Mouse (Mus musculus) left cerebral cortex, adult 18-20 months (tissue): ENCODE data around the gene Synpo2l. TPM values are rescaled to one million over a fixed set of nuclear protein-coding genes. Genes with fewer than 3 reads are reported as not detected.

ENCODE experiments used
- DNase-seq, 2 experiments: peaks; one replicate each; pipeline ENCODE4 v3.0.0; 2021 to 2022; ENCODE audit warnings: low spot score in 2 of 2, mixed read lengths in 1 of 2
- total RNA-seq, 2 experiments: library from RNA; stranded (reverse); gene quantifications; 2 replicates each; pipeline ENCODE4 v1.2.3; 2021

Gene Synpo2l
- total RNA-seq, 2 experiments from 2014 or later = 0.21 to 0.28 TPM

DNA sequence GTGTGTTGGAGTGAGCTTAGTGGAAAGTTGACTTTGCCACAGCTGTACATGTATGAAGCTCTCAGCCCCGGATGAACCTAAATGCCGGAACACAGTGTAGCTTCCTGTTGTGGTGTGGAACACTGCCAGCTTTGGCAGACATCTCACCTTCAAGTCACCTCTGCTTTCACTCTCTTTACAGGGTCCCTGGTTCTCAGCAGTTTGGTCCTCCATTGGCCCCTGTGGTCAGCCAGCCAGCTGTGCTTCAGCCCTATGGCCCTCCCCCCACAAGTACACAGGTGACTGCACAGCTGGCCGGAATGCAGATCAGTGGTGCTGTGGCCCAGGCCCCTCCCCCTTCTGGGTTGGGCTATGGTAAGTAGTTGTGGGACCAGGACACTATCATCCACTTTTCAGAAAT lies 14.3 kb upstream of the Synpo2l start:
- DNase-seq = no peak

DNA sequence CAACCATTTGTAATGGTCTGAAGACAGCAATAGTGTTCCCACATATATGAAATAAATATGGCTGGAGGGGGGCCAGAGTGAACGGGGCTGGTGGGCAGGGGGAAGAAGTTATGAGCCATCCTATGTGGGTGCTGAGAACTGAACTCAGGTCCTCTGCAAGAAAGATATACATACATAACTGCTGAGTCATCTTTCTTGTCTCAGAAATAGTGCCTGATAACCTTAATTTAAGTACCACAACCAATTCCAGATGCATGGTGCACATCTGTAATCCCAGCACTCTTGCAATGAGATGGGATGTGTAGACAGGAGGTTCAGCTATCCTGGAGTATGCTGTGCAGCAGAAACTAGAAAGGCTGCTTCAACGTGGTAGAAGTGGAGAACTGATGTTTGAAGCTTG lies 13.6 kb upstream of the Synpo2l start:
- no peak for DNase-seq

DNA sequence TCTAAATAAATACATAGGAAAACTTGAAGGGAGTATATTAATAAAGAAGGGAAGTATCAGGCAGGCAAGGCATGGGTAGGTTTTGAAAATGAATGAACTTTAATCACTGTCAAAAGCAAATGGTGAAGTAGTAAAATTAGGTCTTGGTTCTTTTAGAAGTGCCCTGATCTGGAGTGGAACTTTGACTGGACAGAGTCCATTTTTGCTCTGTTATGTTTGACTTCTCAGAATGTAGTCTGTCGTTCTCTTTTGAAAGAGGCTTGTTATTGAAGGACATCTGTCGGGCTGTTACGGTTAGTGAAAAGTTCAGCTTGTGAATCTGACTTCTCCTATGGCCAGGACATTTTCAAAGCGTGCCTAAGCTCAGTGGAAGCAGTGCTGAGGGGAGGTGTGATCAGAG lies 9.8 kb upstream of the Synpo2l start:
- no peak for DNase-seq

DNA sequence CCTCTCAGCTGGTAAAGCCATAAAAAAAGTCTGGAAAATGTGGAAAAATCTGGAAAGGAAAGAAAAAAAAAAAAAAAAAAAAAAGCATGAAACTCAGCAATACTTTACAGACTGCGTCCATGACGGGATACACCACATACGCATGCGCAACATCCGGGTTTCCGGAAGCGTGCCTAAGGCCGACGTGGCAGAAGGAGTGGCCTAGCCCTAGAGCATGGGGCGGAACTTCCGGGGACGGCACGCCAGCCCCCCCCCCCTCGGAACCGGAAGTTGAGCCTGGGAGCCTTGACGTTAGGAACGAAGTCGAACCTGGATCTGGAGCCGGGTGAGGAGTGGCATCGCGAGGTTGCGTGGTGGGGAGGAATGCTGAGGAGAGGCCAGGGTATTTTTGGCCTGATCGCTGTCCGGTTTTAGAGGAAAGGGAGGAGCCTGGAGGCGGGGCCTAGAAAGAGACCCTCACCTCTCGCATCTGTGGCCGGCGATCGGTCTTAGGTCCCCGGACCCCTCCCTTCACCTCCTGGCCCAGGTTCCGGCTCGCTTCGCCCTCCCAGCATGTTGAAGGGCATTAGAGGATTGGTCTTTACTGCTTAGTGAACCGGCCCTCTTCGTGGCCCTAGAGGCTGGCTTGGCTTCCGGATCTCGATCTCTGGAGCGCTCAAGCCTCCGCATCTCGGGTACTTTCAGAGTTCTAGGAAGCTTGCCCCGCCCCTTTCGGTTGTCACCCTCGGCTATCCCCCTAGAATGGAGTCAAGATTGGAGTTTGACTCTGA lies 6.1 kb upstream of the Synpo2l start, which contains the start of gene Sec24c:
Sec24c (plus strand) TSS at position 245 of the 770 bp plus-strand sequence.
- peak; percentile 97 to 99 for DNase-seq

DNA sequence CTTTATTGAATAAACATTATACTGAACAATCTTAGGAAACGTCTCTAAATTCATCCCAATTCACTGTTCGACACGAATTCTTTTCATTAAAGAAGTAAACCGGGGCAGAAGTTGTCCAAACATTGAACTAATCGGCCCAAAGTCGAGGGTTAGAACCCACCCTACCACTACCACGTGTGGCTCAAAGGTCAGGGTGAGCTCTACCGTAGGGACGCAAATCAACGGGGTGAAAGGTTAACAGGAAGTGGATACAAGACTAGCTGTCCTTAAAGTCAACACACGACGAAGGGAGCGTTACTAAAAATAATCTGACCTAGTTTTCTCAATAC lies 5.5 kb upstream of the Synpo2l start:
- peak; percentile 39 to 42 for DNase-seq

DNA sequence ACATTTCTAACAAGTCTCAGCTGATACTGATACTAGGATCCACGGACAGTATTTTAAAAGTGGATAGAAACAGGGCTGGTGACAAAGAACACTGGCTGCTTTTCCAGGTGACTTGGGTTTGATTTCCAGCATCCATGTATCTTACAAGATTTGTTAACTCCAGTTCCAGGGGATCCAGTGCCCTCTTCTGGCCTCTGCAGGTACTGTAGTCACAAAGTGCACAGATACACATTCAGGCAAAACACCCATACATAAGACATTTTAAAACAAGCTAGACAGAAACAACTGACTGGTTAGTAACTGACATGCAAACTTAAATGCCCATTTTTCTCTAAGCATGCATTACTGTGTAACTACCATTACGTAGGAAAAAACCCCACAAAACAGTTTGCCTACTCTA lies 4.8 kb upstream of the Synpo2l start:
- no peak for DNase-seq

DNA sequence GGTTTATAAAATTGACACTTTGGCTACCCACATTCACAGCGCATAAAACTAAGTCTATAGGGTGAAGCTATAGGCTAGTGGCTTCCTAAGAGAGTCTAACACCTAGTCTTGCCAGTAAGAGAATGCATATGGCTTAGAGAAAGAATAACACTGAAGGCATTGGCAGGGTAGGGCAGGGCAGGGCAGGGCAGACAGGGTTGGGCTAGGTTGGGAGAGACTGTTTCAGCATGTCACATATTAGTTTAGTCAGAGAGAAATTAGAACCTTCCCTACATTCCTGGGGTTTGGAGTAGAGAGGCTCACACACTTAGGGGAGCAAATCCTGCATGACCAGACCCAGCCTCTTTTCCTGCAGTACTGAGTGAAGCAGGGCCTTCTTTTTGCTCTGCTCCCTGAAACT lies 685 bp downstream of the Synpo2l start:
- no peak for DNase-seq

DNA sequence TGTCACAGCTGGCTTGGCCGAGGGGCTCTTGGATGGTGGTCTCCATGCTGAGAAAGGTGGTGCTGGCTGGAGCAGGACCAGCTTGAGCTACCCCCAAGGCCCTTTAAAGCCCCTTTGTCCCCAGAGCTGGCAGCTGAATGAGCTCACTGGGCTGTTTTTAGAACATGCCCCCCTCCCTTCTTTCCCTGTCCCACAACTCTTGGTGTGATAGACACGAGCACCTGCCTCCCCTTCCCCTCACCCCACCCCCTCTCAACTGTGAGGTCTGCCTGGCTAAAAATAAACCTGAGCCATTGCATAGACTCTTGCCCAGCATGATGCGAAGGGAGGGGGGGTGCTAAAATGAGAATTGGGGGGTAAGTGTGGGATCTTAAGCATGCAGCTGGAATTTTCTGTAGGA lies 3.7 kb downstream of the Synpo2l start:
- no peak for DNase-seq

DNA sequence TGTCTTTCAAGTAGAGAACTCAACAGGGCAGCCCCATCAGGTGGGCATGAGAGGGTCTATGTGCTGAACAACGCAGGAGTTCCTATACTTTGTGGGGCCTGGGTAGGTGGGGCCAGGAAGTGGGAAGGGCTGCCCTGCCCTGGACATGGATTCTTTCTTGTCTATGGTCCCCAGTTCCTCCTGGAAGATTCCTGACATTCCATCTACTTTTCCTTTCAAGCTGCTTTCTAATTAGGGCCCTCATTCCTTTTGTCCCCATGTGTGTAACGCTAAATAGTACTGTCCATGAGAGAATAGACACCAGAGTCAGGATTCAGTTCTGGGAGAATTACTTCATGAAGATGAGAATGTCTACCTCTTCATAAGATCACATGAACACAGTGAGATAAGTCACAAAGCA lies 4.6 kb downstream of the Synpo2l start:
- DNase-seq = no peak

DNA sequence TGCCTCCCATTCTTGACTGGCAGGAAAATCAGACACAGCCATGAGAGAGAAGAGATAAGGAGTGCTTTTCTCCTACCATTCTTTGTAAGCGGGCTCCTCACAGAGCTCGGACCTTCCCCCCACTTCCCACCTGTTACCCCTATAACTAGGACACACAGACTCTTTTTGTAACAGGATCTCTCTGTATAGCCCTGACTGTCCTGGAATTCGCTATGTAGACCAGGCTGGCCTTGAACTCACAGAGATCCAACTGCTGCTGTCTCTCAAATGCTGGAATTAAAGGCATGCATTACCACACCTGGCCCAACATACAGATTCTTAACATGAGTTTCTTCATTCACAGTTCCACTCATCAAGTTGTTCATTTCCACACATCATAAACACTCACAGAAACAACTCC lies 5.4 kb downstream of the Synpo2l start:
- no peak for DNase-seq

DNA sequence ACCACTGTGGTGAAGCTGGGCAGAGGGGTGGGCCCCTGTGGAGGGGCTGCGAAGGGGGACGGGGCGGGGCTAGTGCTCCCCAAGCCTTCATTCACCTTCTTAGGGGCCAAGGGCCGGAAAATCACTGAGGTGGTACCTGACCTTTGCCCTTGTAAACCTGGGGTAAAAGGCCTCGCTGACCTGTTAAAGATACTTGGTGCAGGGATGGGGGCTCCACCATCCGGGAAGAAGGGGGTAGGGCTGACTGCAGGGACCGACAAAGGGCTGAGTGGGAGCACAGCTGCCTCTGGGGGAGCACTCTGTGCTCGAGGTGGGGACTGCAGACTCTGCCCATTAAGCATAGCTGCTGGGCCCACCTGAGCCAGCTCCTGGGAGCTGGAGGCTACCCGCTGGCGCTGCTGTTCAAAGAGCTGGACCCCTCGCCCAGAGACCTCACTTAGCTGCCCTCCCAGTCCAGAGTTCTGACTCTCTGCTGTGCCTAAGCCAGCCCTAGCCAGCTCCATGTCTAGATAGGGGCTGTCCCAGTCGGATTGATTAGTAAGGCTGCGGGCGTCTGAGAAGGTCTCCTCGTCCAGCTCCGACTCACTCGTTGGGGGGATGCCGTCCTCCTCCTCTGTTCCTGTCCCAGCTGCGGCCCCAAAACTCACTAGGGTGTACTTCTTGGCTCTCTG lies 6.4 kb downstream of the Synpo2l start:
- no peak for DNase-seq

DNA sequence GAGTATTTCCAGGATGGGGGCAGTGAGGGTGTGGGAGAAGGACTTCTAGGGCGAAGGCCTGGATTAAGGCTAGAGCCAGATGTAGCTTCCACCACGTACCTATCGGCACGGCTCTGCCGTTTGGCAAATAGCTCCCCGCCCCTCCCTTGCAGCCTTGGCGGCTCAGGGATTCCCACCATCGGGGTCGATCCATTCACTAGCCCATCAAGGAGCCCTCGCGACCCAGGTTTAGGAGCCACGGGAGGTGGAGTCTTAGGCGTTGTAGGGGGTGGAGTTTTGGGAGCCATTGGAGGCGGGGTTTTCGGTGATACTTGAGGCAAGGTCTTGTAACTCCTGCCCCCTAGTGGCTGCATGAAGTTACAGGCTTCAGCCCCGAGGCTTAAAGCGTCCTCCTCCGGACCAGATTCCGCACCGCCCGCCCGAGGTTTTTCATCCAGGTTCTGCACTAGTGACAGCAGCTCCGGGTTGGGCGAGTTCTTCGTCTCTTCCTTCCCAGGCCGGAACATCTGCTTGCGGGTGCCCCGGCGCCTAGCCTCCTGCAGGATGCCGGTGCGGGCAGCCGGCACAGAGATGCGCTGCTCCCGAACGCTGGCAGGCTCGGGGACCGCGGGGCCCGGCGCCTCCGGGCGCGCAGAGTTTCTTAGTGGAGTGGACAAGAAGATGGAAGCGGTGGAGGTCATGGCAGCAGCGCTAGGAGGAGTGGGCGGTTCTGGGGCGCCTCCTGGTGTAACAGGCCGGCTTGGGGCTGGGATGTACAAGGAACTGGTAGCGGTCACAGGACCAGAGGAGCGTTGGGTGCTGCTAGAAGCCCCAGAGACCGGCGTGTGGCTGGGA lies 7.1 kb downstream of the Synpo2l start:
- peak; percentile 93 for DNase-seq

DNA sequence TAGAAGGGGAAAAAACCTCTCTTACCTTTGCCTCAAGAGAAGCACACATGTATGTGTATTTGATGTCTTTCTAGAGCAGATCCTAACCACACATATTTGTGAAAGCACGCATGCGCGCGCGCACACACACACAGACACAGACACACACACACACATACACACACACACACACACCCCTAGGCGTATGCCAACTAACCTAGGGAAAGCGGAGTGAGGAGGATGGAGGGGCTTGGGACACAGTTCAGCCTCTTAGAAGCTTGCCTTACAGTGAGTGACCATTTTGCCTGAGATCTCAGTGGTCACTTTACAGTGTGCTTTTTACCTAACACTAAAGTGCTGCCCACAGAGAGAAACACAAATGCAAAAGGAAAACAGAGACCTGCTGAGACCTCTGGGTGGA lies 8.5 kb downstream of the Synpo2l start:
- DNase-seq = no peak

DNA sequence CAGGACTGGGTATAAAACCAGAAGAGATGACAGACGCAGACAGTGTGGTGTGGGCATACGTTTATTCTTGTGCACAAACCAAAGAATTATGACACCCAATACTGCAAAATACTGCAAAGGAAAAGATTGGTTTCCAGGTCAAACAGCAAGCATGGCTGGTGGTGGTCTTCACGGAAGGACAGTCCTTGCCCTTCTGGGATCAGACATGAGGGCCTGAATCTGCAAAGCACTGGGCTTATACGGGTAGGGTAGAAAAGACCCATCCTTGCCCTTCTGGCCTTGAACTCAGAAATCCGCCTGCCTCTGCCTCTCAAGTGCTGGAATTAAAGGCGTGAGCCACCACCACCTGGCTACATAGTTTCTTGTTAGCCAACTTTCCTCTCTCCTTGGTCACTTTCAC lies 9.3 kb downstream of the Synpo2l start:
- no peak for DNase-seq

DNA sequence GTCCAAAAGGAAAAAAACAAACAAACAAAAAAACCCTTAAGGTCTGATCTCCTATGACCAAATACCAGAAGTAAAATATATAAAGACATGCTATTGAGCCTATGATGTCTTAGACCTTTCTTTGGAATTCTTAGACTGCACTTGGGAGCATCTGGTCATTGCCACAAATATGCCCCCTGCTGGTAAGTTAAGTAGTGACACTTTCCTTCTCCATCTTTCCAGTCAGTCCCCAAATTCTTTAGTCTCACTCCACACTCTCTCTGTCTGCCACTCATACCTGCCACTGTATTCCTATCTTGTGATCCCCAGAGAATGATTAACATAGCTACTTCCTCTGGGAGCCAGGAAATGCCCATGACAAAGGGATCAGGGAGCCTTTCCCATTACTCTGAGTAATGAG lies 9.8 kb downstream of the Synpo2l start:
- DNase-seq = peak; percentile 43 to 57

DNA sequence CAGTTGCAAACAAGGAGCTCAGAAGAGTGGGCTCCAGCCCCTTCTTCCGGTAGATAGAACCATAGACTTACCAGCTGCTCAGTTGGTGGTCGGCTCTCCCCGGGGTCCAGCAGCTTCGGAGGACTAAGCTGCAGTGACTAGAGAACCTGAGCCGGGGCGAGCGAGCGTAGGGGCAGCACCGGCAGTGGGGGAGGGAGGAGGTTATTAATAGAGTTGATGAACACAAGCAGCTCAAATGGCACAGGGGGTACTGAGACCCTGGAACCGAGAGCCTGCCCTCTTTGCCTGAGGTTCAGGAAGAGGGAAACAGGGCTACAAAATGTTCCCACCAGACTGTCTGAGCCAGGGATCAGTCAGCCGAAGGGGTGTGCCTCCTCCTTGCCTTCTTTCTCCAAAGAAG lies 11.8 kb downstream of the Synpo2l start, which contains the start of gene Myoz1:
Myoz1 (minus strand) TSS at position 180 of the 400 bp plus-strand sequence.
- no peak for DNase-seq

DNA sequence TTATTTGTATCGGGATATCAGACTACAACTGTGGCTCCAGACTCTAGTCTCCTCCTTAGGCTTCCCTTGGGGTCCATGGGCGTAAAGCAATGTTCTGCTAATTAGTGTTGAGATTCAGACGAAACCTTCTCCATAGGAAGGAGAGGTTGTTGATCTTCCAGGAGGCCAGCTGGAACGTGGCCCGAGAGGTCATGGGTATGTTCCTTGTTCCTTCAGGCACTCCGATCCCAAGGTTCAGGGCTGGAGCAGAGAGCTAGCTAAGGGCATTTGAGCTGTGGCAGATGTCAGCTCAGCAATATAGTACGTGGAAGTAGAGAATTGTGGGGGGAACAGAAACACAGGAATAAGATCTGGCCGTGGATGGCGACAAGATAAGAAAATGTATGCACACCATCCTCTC lies 12.4 kb downstream of the Synpo2l start:
- DNase-seq = no peak

DNA sequence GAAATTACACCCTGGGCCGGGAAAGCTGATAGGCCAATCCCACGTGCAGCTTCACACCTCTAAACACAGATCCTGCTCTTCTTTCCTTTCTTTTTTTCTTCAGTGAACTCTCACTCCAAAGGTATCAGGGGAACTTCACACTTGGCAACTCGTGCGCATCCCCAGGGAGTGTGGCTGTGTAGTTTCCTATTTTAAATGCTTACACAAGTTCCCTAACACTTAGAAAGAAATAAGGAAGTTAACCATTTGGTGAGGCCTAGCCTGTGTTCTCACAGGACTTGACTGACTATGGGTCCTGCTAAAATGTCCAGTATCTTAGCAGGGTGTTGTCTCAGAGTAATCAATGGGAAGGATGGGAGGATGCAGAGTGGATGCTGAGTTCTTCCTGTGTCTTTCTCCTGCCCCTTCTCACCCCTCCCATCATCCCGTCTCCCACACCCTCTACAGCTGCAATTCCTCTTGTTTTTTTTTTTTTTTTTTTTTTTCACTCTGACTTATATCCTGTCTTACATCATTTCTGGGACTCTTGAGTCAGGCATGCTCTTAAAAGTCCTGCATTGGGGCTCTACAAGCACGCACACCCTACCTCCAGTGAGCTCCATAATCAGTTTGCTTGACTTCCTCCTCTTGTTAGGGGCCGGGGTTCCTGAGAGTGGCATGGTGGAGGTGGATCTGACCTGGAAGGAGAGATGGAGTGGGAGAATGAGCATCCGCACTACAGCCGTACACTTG lies 13.3 kb downstream of the Synpo2l start:
- no peak for DNase-seq

DNA sequence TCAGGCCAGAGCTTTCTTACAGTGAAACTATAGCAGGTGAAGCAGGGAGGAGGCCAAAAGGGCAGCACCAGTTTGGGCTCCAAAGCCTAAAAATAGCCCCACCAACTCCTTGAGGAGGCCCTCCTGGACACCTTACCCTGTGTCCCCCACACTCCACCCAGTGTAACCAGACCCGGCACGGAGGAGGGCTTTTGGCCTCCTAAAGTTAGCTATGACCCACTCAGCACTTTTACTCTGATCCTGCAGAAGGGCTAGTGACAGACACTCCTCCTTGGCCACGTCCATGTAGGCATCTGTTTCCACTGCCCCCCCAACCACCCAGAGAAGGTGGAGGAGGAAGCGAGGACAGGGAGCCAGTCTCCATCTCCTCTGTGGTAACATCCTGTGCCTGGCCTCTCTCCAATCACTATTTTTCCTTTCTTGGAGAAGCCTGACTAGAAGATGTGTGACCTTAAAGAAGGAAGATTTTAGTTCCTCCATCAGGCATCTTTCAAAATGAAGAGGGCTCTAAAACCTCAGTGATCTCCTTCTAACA lies 16.4 kb downstream of the Synpo2l start:
- peak in 1 of 2 experiments; percentile 12 for DNase-seq

DNA sequence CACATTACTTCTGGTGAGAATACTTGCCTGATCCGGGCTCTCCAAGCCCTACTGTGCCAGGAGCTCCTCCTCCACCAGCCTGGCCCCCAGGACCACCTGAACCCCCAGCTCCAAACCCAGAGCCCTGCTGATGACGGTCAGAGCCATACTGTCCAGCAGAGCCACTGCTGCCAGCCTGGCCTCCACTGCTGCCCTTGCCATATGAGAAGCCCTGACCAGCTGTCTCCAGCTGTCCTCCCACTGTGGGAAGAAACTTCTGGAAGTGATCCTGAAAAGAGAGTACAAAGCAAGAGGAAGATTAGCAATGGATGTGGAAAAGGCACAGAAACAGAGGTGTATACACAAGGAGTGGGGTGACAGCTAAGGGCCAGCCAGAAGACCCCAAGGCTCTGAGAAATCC lies 17.2 kb downstream of the Synpo2l start:
- DNase-seq = no peak

DNA sequence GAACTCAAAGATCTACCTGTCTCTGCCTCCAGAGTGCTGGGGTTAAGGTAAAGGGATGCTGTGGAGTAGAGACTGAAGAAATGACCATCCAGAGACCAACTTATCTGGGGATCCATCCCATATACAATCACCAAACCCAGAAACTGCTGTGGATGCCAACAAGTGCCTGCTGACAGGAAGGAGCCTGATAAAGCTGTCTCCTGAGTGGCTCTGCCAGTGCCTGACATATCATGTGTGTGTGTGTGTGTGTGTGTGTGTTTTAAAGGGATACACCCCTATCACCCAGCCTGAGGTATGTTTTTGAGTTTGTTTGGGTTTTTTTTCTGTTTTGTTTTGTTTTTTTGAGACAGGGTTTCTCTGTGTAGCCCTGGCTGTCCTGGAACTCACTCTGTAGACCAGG lies 21.8 kb downstream of the Synpo2l start:
- DNase-seq = no peak
